Mouse (Mus musculus) 3134 (cell line): ENCODE results near the gene Trim39.
"Not testable (repeated sequence)": the region's sequence is repeated elsewhere in the genome, so short reads cannot be mapped to it uniquely, and the experiment has no call there.

Source experiments
- DNase-seq: peaks from one replicate; pipeline ENCODE4 v3.0.0-alpha.2; 2011; ENCODE audit warnings: low spot score; ENCODE audit not compliant: insufficient read length; ENCODE audit errors: extremely low read depth

The Trim39 gene

GRCm38 (mm10) chr17:36252250-36252876 lies 19.7 kb downstream of the Trim39 start:
- DNase-seq: peak; percentile 56

- no peak for DNase-seq
Observed at GRCm38 (mm10) chr17:36248886-36249285, 23.2 kb downstream of the Trim39 start.

- DNase-seq: no peak
Observed at GRCm38 (mm10) chr17:36245741-36246140, 26.3 kb downstream of the Trim39 start.

- DNase-seq: no peak
Observed at GRCm38 (mm10) chr17:36244031-36244430, 28.0 kb downstream of the Trim39 start.

GRCm38 (mm10) chr17:36240637-36241213 lies 31.3 kb downstream of the Trim39 start:
- no peak for DNase-seq

GRCm38 (mm10) chr17:36237321-36237921 lies 34.6 kb downstream of the Trim39 start:
- peak; percentile 78 for DNase-seq

- DNase-seq: not testable (repeated sequence)
Observed at GRCm38 (mm10) chr17:36235300-36235699, 36.7 kb downstream of the Trim39 start.

GRCm38 (mm10) chr17:36233572-36233971 lies 38.5 kb downstream of the Trim39 start:
- no peak for DNase-seq

- peak; percentile 98 for DNase-seq
Observed at GRCm38 (mm10) chr17:36231318-36231717, 40.7 kb downstream of the Trim39 start.

GRCm38 (mm10) chr17:36229046-36229445 lies 43.0 kb downstream of the Trim39 start:
- DNase-seq: no peak

- no peak for DNase-seq
Observed at GRCm38 (mm10) chr17:36226921-36227320, 45.1 kb downstream of the Trim39 start.

GRCm38 (mm10) chr17:36225231-36225824 lies 46.7 kb downstream of the Trim39 start:
- DNase-seq: no peak

GRCm38 (mm10) chr17:36224451-36224850 lies 47.6 kb downstream of the Trim39 start:
- no peak for DNase-seq

GRCm38 (mm10) chr17:36218594-36219155 lies 53.4 kb downstream of the Trim39 start:
- no peak for DNase-seq

- DNase-seq: no peak
Observed at GRCm38 (mm10) chr17:36215586-36215985, 56.5 kb downstream of the Trim39 start.
